Mouse (Mus musculus): ENCODE data around the gene Spsb4. TPM values are rescaled to one million over a fixed set of nuclear protein-coding genes. Genes with fewer than 3 reads are reported as not detected.

Gene Spsb4
- polyA plus RNA-seq, 1 experiment from 2014 or later, result 115 TPM

DNA sequence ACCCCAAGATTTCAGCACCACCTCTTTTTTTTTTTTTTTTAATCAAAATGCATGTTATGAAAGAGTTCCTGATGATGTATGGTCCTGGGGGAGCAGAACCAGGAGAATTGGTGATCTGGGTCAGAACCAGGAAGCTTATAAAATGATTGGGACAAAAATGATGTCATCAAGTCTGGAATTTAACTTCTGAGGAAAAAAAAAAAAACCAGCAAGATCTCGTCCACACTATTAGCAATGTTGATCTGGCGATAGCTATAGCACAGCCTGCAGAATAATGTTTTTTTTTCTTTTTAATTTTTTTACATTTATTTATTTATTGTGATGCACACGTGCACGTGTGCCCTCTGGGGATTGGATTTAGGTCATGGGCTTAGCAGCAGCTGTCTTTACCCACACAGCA is 27.6 kb upstream of the Spsb4 start:
- WGBS, result 92% methylated on average over 4 of the region's 4 CpGs
- ATAC-seq (ENCODE audit: low FRiP score) (no peak), DNase-seq (ENCODE audit: low spot score, missing footprints) (no peak)
- H3K4me2 ChIP-seq, result no peak overlapping the region
- H3K36me3 ChIP-seq (ENCODE audit: control insufficient read depth, insufficient read depth, low read length), result no peaks in the 10 kb centered on the region
- no peak overlapping the region for H3K9ac ChIP-seq (ENCODE audit: low read length)
- no peak overlapping the region for H3K4me3 ChIP-seq (ENCODE audit: low read depth, low read length)
- H3K27me3 ChIP-seq (ENCODE audit: control insufficient read depth, insufficient read depth, low read length), result no peaks in the 10 kb centered on the region
- no peaks in the 10 kb centered on the region; the same call in 1 of the 2 replicates for H3K9me3 ChIP-seq (ENCODE audit: control insufficient read depth, low read length)
- peaks cover 3% of the 10 kb centered on the region for H3K4me1 ChIP-seq (ENCODE audit: control insufficient read depth, insufficient read depth, low read length)
- H3K27ac ChIP-seq (ENCODE audit: low read depth, low read length), result no peak overlapping the region

GRCm38 (mm10) chr9:97041633-97042032 is 23.0 kb upstream of the Spsb4 start:
- no peak for DNase-seq (ENCODE audit: low spot score, missing footprints)
- no peaks in the 10 kb centered on the region for H3K9me3 ChIP-seq (ENCODE audit: control insufficient read depth, low read length)
- 75% methylated on average over 8 of the region's 8 CpGs for WGBS
- no peaks in the 10 kb centered on the region for H3K36me3 ChIP-seq (ENCODE audit: control insufficient read depth, insufficient read depth, low read length)
- no peak overlapping the region for H3K4me3 ChIP-seq (ENCODE audit: low read depth, low read length)
- H3K4me2 ChIP-seq, result no peak overlapping the region
- H3K9ac ChIP-seq (ENCODE audit: low read length), result no peak overlapping the region
- no peaks in the 10 kb centered on the region for H3K27me3 ChIP-seq (ENCODE audit: control insufficient read depth, insufficient read depth, low read length)
- H3K27ac ChIP-seq (ENCODE audit: low read depth, low read length), result no peak overlapping the region
- H3K4me1 ChIP-seq (ENCODE audit: control insufficient read depth, insufficient read depth, low read length), result peaks cover 3% of the 10 kb centered on the region; the same call in 1 of the 2 replicates
- no peak for ATAC-seq (ENCODE audit: low FRiP score)

DNA sequence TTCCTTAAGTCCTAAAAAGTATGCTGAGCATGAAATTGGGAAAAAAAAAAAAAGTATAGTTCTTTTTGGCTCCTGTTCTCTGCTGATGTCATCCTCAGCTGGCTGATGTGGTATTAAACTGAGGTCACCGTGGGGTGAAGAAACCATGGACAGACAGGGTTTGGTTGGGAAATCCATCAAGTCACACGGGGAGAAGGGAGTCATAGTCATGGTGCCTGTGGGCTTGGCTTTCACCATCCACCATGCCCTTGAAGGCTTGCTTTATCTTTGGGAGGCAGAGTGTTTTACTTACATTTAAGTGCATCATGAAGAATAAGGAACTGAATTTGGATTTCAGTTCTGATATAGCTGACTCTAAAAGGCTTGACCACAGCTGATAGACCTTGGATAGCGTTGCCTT is 19.4 kb upstream of the Spsb4 start:
- ATAC-seq (ENCODE audit: low FRiP score), result no peak
- H3K4me3 ChIP-seq (ENCODE audit: low read depth, low read length), result no peak overlapping the region
- DNase-seq (ENCODE audit: low spot score, missing footprints), result no peak
- H3K27ac ChIP-seq (ENCODE audit: low read depth, low read length), result no peak overlapping the region
- no peak overlapping the region for H3K4me2 ChIP-seq
- no peaks in the 10 kb centered on the region for H3K27me3 ChIP-seq (ENCODE audit: control insufficient read depth, insufficient read depth, low read length)
- peaks cover 3% of the 10 kb centered on the region; the same call in 1 of the 2 replicates for H3K4me1 ChIP-seq (ENCODE audit: control insufficient read depth, insufficient read depth, low read length)
- H3K9ac ChIP-seq (ENCODE audit: low read length), result no peak overlapping the region
- H3K36me3 ChIP-seq (ENCODE audit: control insufficient read depth, insufficient read depth, low read length), result no peaks in the 10 kb centered on the region
- H3K9me3 ChIP-seq (ENCODE audit: control insufficient read depth, low read length), result no peaks in the 10 kb centered on the region
- WGBS, result 90% methylated on average over 3 of the region's 3 CpGs

DNA sequence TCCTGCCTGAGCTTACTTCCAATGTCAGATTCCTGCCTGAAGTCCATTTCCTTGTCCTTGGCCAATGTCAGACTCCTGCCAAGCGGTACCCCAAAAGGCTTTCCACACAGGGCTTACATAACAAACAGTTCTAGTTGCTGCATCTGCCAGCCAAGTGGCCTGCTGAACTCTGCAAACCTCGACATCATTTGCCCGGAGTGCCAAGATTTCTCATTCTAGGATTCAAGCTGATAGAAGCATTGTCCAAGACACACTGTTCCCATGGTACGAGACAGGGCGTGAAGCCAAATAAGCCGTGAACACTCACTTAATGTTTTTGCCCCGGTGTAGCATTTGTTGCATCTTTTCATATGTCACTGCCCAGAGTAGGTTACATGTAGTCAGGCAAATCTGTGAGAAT is 18.0 kb upstream of the Spsb4 start:
- 95% methylated on average over 7 of the region's 7 CpGs for WGBS
- Histone ChIP-seq H3K9me3 (ENCODE audit: control insufficient read depth, low read length) (no peaks in the 10 kb centered on the region), H3K27me3 (ENCODE audit: control insufficient read depth, insufficient read depth, low read length) (no peaks in the 10 kb centered on the region), H3K27ac (ENCODE audit: low read depth, low read length) (no peak overlapping the region), H3K4me3 (ENCODE audit: low read depth, low read length) (no peak overlapping the region), H3K9ac (ENCODE audit: low read length) (no peak overlapping the region), H3K4me1 (ENCODE audit: control insufficient read depth, insufficient read depth, low read length) (peaks cover 3% of the 10 kb centered on the region; the same call in 1 of the 2 replicates), H3K36me3 (ENCODE audit: control insufficient read depth, insufficient read depth, low read length) (no peaks in the 10 kb centered on the region), H3K4me2 (no peak overlapping the region)
- no peak for ATAC-seq (ENCODE audit: low FRiP score)
- DNase-seq (ENCODE audit: low spot score, missing footprints), result no peak

DNA sequence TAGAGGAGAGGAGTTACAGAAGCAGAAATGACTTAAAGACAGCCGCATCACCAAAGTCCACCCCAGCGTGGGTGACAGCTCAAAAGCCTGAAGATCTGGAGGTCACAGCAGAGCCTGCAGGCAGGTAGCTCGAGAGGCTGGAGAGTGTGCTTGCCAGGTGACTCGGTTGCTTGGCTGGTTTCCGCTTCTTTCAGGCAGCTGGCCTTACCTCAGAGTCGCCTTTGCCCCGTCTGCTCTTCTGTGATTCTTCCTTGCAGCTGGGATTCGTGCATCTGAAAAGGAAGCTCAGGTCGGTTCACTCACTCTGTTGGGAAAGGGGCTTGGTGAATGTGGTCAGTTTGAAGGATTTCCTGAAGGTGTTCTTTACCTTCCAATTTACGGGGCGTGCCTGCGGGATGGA is 8.7 kb upstream of the Spsb4 start:
- Histone ChIP-seq H3K4me3 (ENCODE audit: low read depth, low read length) (no peak overlapping the region), H3K9ac (ENCODE audit: low read length) (no peak overlapping the region), H3K27me3 (ENCODE audit: control insufficient read depth, insufficient read depth, low read length) (no peaks in the 10 kb centered on the region), H3K27ac (ENCODE audit: low read depth, low read length) (no peak overlapping the region), H3K9me3 (ENCODE audit: control insufficient read depth, low read length) (no peaks in the 10 kb centered on the region), H3K36me3 (ENCODE audit: control insufficient read depth, insufficient read depth, low read length) (no peaks in the 10 kb centered on the region), H3K4me1 (ENCODE audit: control insufficient read depth, insufficient read depth, low read length) (no peaks in the 10 kb centered on the region), H3K4me2 (no peak overlapping the region)
- ATAC-seq (ENCODE audit: low FRiP score), result no peak
- WGBS, result 79% methylated on average over 12 of the region's 12 CpGs
- peak; percentile 75 for DNase-seq (ENCODE audit: low spot score, missing footprints)

DNA sequence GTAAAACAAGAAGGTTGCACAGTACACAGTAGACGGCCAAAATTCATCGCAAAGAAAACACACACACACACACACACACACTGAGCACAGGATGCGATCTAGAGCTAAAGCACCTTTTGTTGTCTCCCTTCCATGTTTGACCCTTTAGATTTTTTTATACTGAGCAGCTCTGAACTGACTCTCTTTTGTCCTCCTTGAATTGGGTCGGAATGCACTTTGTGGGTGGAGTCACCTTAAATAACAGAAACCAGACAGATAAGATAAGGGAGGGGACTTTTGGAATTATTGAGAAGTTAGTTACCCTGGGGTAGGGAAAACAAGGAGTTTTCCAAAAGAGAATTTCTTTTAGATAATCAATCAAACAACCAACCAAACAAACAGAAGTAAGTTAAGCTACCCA is 7.4 kb upstream of the Spsb4 start:
- Histone ChIP-seq H3K4me1 (ENCODE audit: control insufficient read depth, insufficient read depth, low read length) (no peaks in the 10 kb centered on the region), H3K9ac (ENCODE audit: low read length) (no peak overlapping the region), H3K4me2 (no peak overlapping the region), H3K4me3 (ENCODE audit: low read depth, low read length) (no peak overlapping the region), H3K27ac (ENCODE audit: low read depth, low read length) (no peak overlapping the region), H3K27me3 (ENCODE audit: control insufficient read depth, insufficient read depth, low read length) (no peaks in the 10 kb centered on the region), H3K36me3 (ENCODE audit: control insufficient read depth, insufficient read depth, low read length) (no peaks in the 10 kb centered on the region), H3K9me3 (ENCODE audit: control insufficient read depth, low read length) (no peaks in the 10 kb centered on the region)
- ATAC-seq (ENCODE audit: low FRiP score) (no peak), DNase-seq (ENCODE audit: low spot score, missing footprints) (peak; percentile 76)
- WGBS, result 91% methylated on average over 4 of the region's 4 CpGs

- Histone ChIP-seq H3K4me3 (ENCODE audit: low read depth, low read length) (no peak overlapping the region), H3K27ac (ENCODE audit: low read depth, low read length) (no peak overlapping the region), H3K27me3 (ENCODE audit: control insufficient read depth, insufficient read depth, low read length) (no peaks in the 10 kb centered on the region), H3K4me1 (ENCODE audit: control insufficient read depth, insufficient read depth, low read length) (peaks cover 4% of the 10 kb centered on the region), H3K9me3 (ENCODE audit: control insufficient read depth, low read length) (no peaks in the 10 kb centered on the region), H3K36me3 (ENCODE audit: control insufficient read depth, insufficient read depth, low read length) (no peaks in the 10 kb centered on the region), H3K4me2 (no peak overlapping the region), H3K9ac (ENCODE audit: low read length) (no peak overlapping the region)
- DNase-seq (ENCODE audit: low spot score, missing footprints) (peak; percentile 78), ATAC-seq (ENCODE audit: low FRiP score) (no peak)
- 69% methylated on average over 7 of the region's 7 CpGs for WGBS
Measured at GRCm38 (mm10) chr9:97024451-97024850, 5.8 kb upstream of the Spsb4 start.

GRCm38 (mm10) chr9:97022948-97023347 is 4.3 kb upstream of the Spsb4 start:
- H3K9me3 ChIP-seq (ENCODE audit: control insufficient read depth, low read length), result no peaks in the 10 kb centered on the region
- H3K27ac ChIP-seq (ENCODE audit: low read depth, low read length), result no peak overlapping the region
- peak; percentile 59 for DNase-seq (ENCODE audit: low spot score, missing footprints)
- H3K4me3 ChIP-seq (ENCODE audit: low read depth, low read length), result no peak overlapping the region
- H3K27me3 ChIP-seq (ENCODE audit: control insufficient read depth, insufficient read depth, low read length), result no peaks in the 10 kb centered on the region
- H3K4me1 ChIP-seq (ENCODE audit: control insufficient read depth, insufficient read depth, low read length), result peaks cover 10% of the 10 kb centered on the region
- H3K9ac ChIP-seq (ENCODE audit: low read length), result no peak overlapping the region
- H3K36me3 ChIP-seq (ENCODE audit: control insufficient read depth, insufficient read depth, low read length), result no peaks in the 10 kb centered on the region
- ATAC-seq (ENCODE audit: low FRiP score), result no peak
- 93% methylated on average over 4 of the region's 4 CpGs for WGBS
- H3K4me2 ChIP-seq, result no peak overlapping the region

DNA sequence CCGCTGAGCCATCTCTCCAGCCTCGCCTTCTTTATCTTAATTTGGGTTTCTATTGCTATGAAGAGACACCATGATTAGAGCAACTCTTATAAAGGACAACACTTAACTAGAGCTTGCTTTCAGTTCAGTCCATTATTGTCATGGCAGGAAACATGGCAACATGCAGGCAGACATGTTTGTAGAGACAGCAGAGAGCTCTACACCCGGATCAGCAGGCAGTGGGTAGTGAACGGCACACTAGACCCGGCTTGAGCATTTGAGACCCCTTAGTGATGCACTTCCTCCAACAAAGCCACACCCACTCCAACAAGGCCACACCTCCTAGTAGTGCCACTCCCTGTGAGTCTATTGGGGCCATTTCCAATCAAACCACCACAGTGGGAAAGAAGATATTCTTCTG is 3.7 kb upstream of the Spsb4 start:
- 84% methylated on average over 5 of the region's 5 CpGs for whole genome bisulfite sequencing
- Histone ChIP-seq H3K4me2 (no peak overlapping the region), H3K4me3 (ENCODE audit: low read depth, low read length) (no peak overlapping the region), H3K27ac (ENCODE audit: low read depth, low read length) (no peak overlapping the region), H3K9me3 (ENCODE audit: control insufficient read depth, low read length) (no peaks in the 10 kb centered on the region), H3K36me3 (ENCODE audit: control insufficient read depth, insufficient read depth, low read length) (no peaks in the 10 kb centered on the region), H3K27me3 (ENCODE audit: control insufficient read depth, insufficient read depth, low read length) (no peaks in the 10 kb centered on the region), H3K4me1 (ENCODE audit: control insufficient read depth, insufficient read depth, low read length) (peaks cover 10% of the 10 kb centered on the region), H3K9ac (ENCODE audit: low read length) (no peak overlapping the region)
- ATAC-seq (ENCODE audit: low FRiP score) (no peak), DNase-seq (ENCODE audit: low spot score, missing footprints) (peak; percentile 79)

DNA sequence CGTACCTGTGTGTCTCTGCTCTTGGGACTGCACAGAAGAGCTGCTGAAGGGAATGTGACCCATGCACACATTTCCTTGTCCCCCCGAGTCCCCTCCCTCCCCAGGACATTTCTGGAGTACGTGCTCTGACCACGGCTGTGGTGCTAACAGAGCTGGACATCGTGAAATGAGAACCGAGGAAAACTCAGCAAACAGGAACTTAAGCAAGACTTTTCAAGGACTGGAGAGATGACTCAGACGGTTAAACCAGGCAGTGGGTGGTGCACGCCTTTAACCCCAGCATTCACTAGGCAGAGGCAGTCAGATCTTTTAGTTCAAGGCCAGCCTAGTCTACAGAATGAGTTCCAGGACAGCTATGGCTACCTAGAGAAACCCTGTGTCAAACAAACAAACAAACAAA is 1.5 kb upstream of the Spsb4 start:
- H3K4me2 ChIP-seq, result no peak overlapping the region
- H3K36me3 ChIP-seq (ENCODE audit: control insufficient read depth, insufficient read depth, low read length), result no peaks in the 10 kb centered on the region
- WGBS, result 83% methylated on average over 8 of the region's 8 CpGs
- no peaks in the 10 kb centered on the region for H3K9me3 ChIP-seq (ENCODE audit: control insufficient read depth, low read length)
- no peak overlapping the region for H3K9ac ChIP-seq (ENCODE audit: low read length)
- ATAC-seq (ENCODE audit: low FRiP score) (no peak), DNase-seq (ENCODE audit: low spot score, missing footprints) (no peak)
- H3K4me1 ChIP-seq (ENCODE audit: control insufficient read depth, insufficient read depth, low read length), result peaks cover 23% of the 10 kb centered on the region
- H3K27me3 ChIP-seq (ENCODE audit: control insufficient read depth, insufficient read depth, low read length), result no peaks in the 10 kb centered on the region
- H3K27ac ChIP-seq (ENCODE audit: low read depth, low read length), result no peak overlapping the region
- H3K4me3 ChIP-seq (ENCODE audit: low read depth, low read length), result no peak overlapping the region
